Mouse (Mus musculus): ENCODE results near the gene St3gal3. TPM values are rescaled to one million over a fixed set of nuclear protein-coding genes. Genes with fewer than 3 reads are reported as not detected.

Gene St3gal3
- polyA plus RNA-seq, 1 experiment from 2014 or later, result 6.7 TPM

DNA sequence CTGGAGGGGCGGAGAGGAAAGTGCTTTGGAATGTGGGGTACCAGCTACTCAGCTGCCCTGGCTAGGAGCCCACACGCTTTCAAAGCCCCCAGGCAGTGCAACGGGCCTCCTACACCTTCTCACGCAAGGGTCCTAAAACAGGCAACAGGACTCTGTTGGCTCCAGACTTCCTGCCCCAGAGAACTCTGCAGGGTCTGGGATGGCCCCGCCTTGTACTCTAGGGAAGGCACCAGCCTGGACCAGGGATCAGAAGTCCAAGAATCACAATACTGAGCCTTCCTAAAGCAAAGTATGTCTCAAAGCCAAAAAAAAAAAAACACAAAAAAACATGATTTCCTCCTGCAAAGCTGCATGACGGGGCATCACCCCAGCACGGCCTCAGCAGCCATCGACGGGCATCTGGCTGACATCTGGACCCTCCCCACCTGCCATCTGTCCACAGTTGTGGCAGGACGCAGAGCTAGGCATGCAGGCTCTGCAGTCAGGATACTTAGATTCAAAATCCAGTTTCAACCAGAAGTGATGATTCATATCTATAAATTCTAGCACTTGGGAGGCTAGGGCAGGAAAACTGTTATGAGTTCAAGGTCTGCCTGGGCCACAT is 134.0 kb downstream of the St3gal3 start:
- peak; percentile 14 for DNase-seq (ENCODE audit: low spot score)
- WGBS, result 33% methylated on average over 10 of the region's 10 CpGs
- Histone ChIP-seq H3K4me1 (replicated peaks; ENCODE audit: insufficient read depth, low read length) (peaks cover 36% of the 10 kb centered on the region), H3K27ac (peak overlapping the region; percentile 58), H3K4me2 (ENCODE audit: low read length) (no peak overlapping the region), H3K9ac (ENCODE audit: low read depth, low read length) (no peak overlapping the region), H3K4me3 (replicated peaks; ENCODE audit: low read depth, low read length) (no peak overlapping the region), H3K9me3 (replicated peaks; ENCODE audit: low read length) (no peaks in the 10 kb centered on the region), H3K27me3 (ENCODE audit: insufficient read depth, low read length) (no peaks in the 10 kb centered on the region), H3K36me3 (ENCODE audit: insufficient read depth, low read length) (no peaks in the 10 kb centered on the region)
- ATAC-seq (replicated peaks; ENCODE audit: low FRiP score, low read depth), result no peak
- no peak for TF ChIP-seq CTCF (IDR thresholded peaks at IDR 0.05; ENCODE audit: low read depth)

GRCm38 (mm10) chr4:117999951-118000350 is 134.8 kb downstream of the St3gal3 start:
- no peaks in the 10 kb centered on the region for H3K9me3 ChIP-seq (replicated peaks; ENCODE audit: low read length)
- H3K27me3 ChIP-seq (ENCODE audit: insufficient read depth, low read length), result no peaks in the 10 kb centered on the region
- ATAC-seq (replicated peaks; ENCODE audit: low FRiP score, low read depth) (0 out of 2 replicates have a peak, but pooled peaks have one; percentile 9), DNase-seq (ENCODE audit: low spot score) (no peak)
- H3K4me3 ChIP-seq (replicated peaks; ENCODE audit: low read depth, low read length), result no peak overlapping the region
- no peak overlapping the region for H3K4me2 ChIP-seq (ENCODE audit: low read length)
- no peak overlapping the region for H3K27ac ChIP-seq
- H3K9ac ChIP-seq (ENCODE audit: low read depth, low read length), result no peak overlapping the region
- 50% methylated on average over 7 of the region's 7 CpGs for WGBS
- no peak for TF ChIP-seq CTCF (IDR thresholded peaks at IDR 0.05; ENCODE audit: low read depth)
- H3K36me3 ChIP-seq (ENCODE audit: insufficient read depth, low read length), result no peaks in the 10 kb centered on the region
- H3K4me1 ChIP-seq (replicated peaks; ENCODE audit: insufficient read depth, low read length), result peaks cover 36% of the 10 kb centered on the region

GRCm38 (mm10) chr4:117997381-117998269 is 137.1 kb downstream of the St3gal3 start:
- peak; percentile 89 for DNase-seq (ENCODE audit: low spot score)
- Histone ChIP-seq H3K4me1 (replicated peaks; ENCODE audit: insufficient read depth, low read length) (peaks cover 36% of the 10 kb centered on the region), H3K9me3 (replicated peaks; ENCODE audit: low read length) (no peaks in the 10 kb centered on the region), H3K4me2 (ENCODE audit: low read length) (peak overlapping the region; percentile 35), H3K27me3 (ENCODE audit: insufficient read depth, low read length) (no peaks in the 10 kb centered on the region), H3K9ac (ENCODE audit: low read depth, low read length) (no peak overlapping the region), H3K27ac (peak overlapping the region; percentile 60; the same call in 1 of the 2 replicates), H3K36me3 (ENCODE audit: insufficient read depth, low read length) (no peaks in the 10 kb centered on the region), H3K4me3 (replicated peaks; ENCODE audit: low read depth, low read length) (no peak overlapping the region)
- peak; percentile 63 for ATAC-seq (replicated peaks; ENCODE audit: low FRiP score, low read depth)
- 15% methylated on average over 20 of the region's 20 CpGs for WGBS
- peak; percentile 32; the same call in 1 of the 2 replicates for TF ChIP-seq CTCF (IDR thresholded peaks at IDR 0.05; ENCODE audit: low read depth)

- H3K27ac ChIP-seq, result no peak overlapping the region
- no peak overlapping the region for H3K4me2 ChIP-seq (ENCODE audit: low read length)
- ATAC-seq (replicated peaks; ENCODE audit: low FRiP score, low read depth), result no peak
- no peak for TF ChIP-seq CTCF (IDR thresholded peaks at IDR 0.05; ENCODE audit: low read depth)
- peaks cover 33% of the 10 kb centered on the region for H3K4me1 ChIP-seq (replicated peaks; ENCODE audit: insufficient read depth, low read length)
- 81% methylated on average over 5 of the region's 5 CpGs for WGBS
- no peak overlapping the region for H3K9ac ChIP-seq (ENCODE audit: low read depth, low read length)
- no peak for DNase-seq (ENCODE audit: low spot score)
- H3K36me3 ChIP-seq (ENCODE audit: insufficient read depth, low read length), result no peaks in the 10 kb centered on the region
- no peaks in the 10 kb centered on the region for H3K27me3 ChIP-seq (ENCODE audit: insufficient read depth, low read length)
- no peaks in the 10 kb centered on the region for H3K9me3 ChIP-seq (replicated peaks; ENCODE audit: low read length)
- no peak overlapping the region for H3K4me3 ChIP-seq (replicated peaks; ENCODE audit: low read depth, low read length)
Measured at GRCm38 (mm10) chr4:117996701-117997100, 138.0 kb downstream of the St3gal3 start.

DNA sequence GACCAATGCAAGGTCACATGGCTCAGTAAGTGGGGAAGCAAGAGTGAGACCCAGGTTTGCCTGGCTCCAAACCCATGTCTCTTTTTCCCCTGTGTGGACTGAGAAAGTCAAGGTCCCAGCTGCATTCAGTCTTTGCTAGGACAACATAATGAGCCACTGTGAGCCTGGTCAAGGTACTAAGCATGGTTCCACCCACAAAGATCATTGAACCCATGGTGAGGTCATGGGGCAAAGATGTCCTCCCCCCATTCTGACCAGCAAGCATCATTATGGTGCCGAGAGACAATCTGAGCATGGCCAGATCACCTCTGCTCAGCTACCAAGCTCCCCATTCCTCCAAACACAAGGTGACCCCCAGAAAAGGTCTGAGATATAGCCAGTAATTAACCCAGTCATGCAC is 139.3 kb downstream of the St3gal3 start:
- DNase-seq (ENCODE audit: low spot score) (no peak), ATAC-seq (replicated peaks; ENCODE audit: low FRiP score, low read depth) (no peak)
- WGBS, result 75% methylated on average over 1 of the region's 1 CpGs

DNA sequence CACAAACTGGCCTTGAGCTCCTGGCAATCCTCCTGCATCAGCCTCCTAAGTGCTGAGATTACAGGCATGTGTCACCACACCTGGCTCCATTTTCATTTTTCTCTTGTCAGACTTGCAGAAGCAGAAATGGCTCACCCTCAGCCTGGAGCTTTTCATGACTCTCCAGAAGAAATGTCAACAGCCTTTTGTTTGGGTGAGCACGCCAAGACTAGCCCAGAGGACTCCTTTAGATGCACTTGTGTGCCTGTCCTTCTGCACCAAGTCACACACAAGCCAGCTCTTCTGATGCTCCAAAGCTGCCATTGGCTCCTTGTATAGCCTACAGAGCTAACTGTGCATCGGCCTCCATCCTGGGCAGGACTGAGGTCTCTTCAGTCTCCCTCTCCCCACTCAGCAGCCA is 141.3 kb downstream of the St3gal3 start:
- 80% methylated on average over 2 of the region's 2 CpGs for WGBS
- no peaks in the 10 kb centered on the region for H3K9me3 ChIP-seq (replicated peaks; ENCODE audit: low read length)
- H3K27ac ChIP-seq, result no peak overlapping the region
- 0 out of 2 replicates have a peak overlapping the region, but pooled peaks have one; percentile 23 for H3K9ac ChIP-seq (ENCODE audit: low read depth, low read length)
- no peak overlapping the region for H3K4me3 ChIP-seq (replicated peaks; ENCODE audit: low read depth, low read length)
- ATAC-seq (replicated peaks; ENCODE audit: low FRiP score, low read depth) (no peak), DNase-seq (ENCODE audit: low spot score) (no peak)
- no peak for TF ChIP-seq CTCF (IDR thresholded peaks at IDR 0.05; ENCODE audit: low read depth)
- H3K4me1 ChIP-seq (replicated peaks; ENCODE audit: insufficient read depth, low read length), result peaks cover 17% of the 10 kb centered on the region
- no peaks in the 10 kb centered on the region for H3K36me3 ChIP-seq (ENCODE audit: insufficient read depth, low read length)
- H3K27me3 ChIP-seq (ENCODE audit: insufficient read depth, low read length), result no peaks in the 10 kb centered on the region
- no peak overlapping the region for H3K4me2 ChIP-seq (ENCODE audit: low read length)

More for the DNA sequence above, 139.3 kb downstream of the St3gal3 start:
- no peak for TF ChIP-seq CTCF (IDR thresholded peaks at IDR 0.05; ENCODE audit: low read depth)
- Histone ChIP-seq H3K9ac (ENCODE audit: low read depth, low read length) (no peak overlapping the region), H3K36me3 (ENCODE audit: insufficient read depth, low read length) (no peaks in the 10 kb centered on the region), H3K27ac (no peak overlapping the region), H3K4me3 (replicated peaks; ENCODE audit: low read depth, low read length) (no peak overlapping the region), H3K4me1 (replicated peaks; ENCODE audit: insufficient read depth, low read length) (peaks cover 25% of the 10 kb centered on the region), H3K27me3 (ENCODE audit: insufficient read depth, low read length) (no peaks in the 10 kb centered on the region), H3K4me2 (ENCODE audit: low read length) (no peak overlapping the region), H3K9me3 (replicated peaks; ENCODE audit: low read length) (no peaks in the 10 kb centered on the region)
